Mouse (Mus musculus) hindbrain, embryonic 15.5 days (tissue): Measurements from ENCODE around the gene Cdc42ep1. TPM values are rescaled to one million over a fixed set of nuclear protein-coding genes. Genes with fewer than 3 reads are reported as not detected.

Source experiments
- ATAC-seq: fragments of 200-750 bp; cut with Nextera tagmentation; 2 replicates; pipeline ENCODE4 v1.8.0; 2017; ENCODE audit warnings: low read depth, moderate number of reproducible peaks, moderate TSS enrichment; ENCODE audit not compliant: low FRiP score
- H3K27ac ChIP-seq: fragments of 300-500 bp; sonication (generic); replicated peaks from 2 replicates; pipeline ENCODE4 v1.5.1; 2015; ENCODE audit warnings: mild to moderate bottlenecking, inconsistent platforms
- H3K27me3 ChIP-seq: fragments of 300-500 bp; sonication (generic); 2 replicates; pipeline ENCODE4 v1.6.1; 2015; ENCODE audit warnings: control low read depth, inconsistent platforms
- H3K36me3 ChIP-seq: fragments of 300-500 bp; sonication (generic); 2 replicates; pipeline ENCODE4 v1.6.1; 2015; ENCODE audit warnings: control low read depth, inconsistent platforms
- H3K4me1 ChIP-seq: fragments of 300-500 bp; sonication (generic); replicated peaks from 2 replicates; pipeline ENCODE4 v1.6.1; 2015; ENCODE audit warnings: control low read depth, inconsistent platforms
- H3K4me2 ChIP-seq: fragments of 300-500 bp; sonication (generic); 2 replicates; pipeline ENCODE4 v1.6.1; 2015; ENCODE audit warnings: moderate library complexity, mild to moderate bottlenecking, inconsistent platforms
- H3K4me3 ChIP-seq: fragments of 300-500 bp; sonication (generic); 2 replicates; pipeline ENCODE4 v1.5.1; 2015; ENCODE audit warnings: mild to moderate bottlenecking, inconsistent platforms
- H3K9ac ChIP-seq: fragments of 300-500 bp; sonication (generic); 2 replicates; pipeline ENCODE4 v1.6.1; 2015; ENCODE audit warnings: inconsistent platforms
- H3K9me3 ChIP-seq: fragments of 300-500 bp; sonication (generic); 2 replicates; pipeline ENCODE4 v1.6.1; 2016; ENCODE audit warnings: control low read depth, inconsistent platforms
- WGBS: fragments of 180-500 bp; shearing (Covaris S2); methylation state at CpG from one replicate; pipeline ENCODE4 v1.1.7; 2015; 5-methylcytosine and 5-hydroxymethylcytosine counted together
- polyA plus RNA-seq: library from polyadenylated mRNA; unstranded; fragments of >200 nt; fragmentation: Nextera tagmentation; extraction: Ambion mirVana; gene quantifications from 2 replicates; pipeline ENCODE4 v1.2.1, GENCODE M21; 2015

Cdc42ep1 gene
- polyA plus RNA-seq, 1 experiment from 2014 or later, result 15.5 TPM

DNA sequence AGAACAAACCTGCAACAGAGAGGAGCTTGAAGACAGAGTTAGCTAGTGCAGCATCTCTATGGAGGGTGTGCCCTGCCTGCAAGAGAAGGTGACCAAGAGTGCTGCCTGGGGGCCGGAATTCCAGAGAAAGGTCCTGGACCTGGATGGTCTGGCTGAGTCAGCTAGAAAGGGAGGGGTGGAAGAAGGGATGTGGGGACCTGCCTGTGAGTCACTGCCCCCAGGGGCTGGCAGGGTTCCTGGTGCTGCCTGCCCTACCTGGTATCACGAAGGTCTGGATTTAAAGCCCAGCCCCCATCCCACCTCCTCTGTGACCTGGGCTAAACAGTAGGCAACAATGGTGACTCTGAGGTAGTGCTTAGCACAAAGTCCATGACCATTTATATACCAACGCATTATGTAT is 35.3 kb upstream of the Cdc42ep1 start:
- H3K9ac ChIP-seq, result no peak overlapping the region
- 86% methylated on average over 3 of the region's 3 CpGs for WGBS
- no peak overlapping the region for H3K27ac ChIP-seq

DNA sequence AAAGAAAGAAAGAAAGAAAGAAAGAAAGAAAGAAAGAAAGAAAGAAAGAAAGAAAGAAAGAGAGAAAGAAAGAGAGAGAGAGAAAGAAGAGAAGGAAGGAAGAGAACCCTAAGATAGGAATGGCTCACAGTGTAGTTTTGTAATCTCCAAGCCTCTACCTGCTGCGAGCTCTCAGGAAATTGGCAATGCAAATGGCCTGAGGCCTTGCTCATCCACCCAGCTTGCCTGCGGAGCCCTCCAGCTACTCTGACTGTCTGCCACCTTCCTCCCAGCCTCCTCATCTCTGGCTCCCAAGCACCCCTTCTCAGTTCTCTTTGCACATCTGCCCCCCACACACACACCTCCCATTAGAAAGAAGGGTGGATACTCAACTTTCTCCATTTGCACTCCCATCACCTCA is 33.4 kb upstream of the Cdc42ep1 start:
- Histone ChIP-seq H3K4me1 (no peaks in the 10 kb centered on the region), H3K9me3 (no peaks in the 10 kb centered on the region), H3K27ac (no peak overlapping the region), H3K36me3 (no peaks in the 10 kb centered on the region), H3K9ac (no peak overlapping the region), H3K4me2 (no peak overlapping the region), H3K27me3 (peaks cover 5% of the 10 kb centered on the region; the same call in 1 of the 2 replicates), H3K4me3 (no peak overlapping the region)
- WGBS, result 95% methylated on average over 2 of the region's 2 CpGs
- ATAC-seq, result no peak

More for the DNA sequence above, 35.3 kb upstream of the Cdc42ep1 start:
- no peaks in the 10 kb centered on the region for H3K36me3 ChIP-seq
- H3K4me3 ChIP-seq, result no peak overlapping the region
- no peak for ATAC-seq
- H3K4me1 ChIP-seq, result peaks cover 15% of the 10 kb centered on the region
- peaks cover 13% of the 10 kb centered on the region; the same call in 1 of the 2 replicates for H3K27me3 ChIP-seq
- H3K4me2 ChIP-seq, result no peak overlapping the region
- no peaks in the 10 kb centered on the region for H3K9me3 ChIP-seq

DNA sequence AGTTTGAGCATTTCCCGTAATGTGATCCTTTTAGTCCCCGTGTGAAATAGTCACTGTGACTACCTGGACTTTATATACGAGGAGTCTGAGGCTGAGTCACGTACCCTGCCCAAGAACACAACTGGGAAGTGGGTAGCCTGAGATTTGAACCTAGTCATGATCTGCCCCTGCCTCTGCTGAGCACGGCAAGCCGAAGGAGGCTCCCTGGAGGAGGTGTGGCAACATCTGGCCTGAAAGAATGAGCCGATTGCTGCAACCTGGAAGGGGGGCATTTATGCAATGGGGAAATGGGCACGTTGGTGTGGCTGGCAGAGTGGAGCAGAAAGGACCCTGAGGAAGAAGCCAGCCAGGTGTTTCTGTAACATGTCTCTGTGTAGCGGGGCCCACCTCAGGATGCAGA is 32.7 kb upstream of the Cdc42ep1 start:
- Histone ChIP-seq H3K27ac (no peak overlapping the region), H3K36me3 (no peaks in the 10 kb centered on the region), H3K4me3 (no peak overlapping the region), H3K27me3 (peaks cover 5% of the 10 kb centered on the region; the same call in 1 of the 2 replicates), H3K4me1 (no peaks in the 10 kb centered on the region), H3K9ac (no peak overlapping the region), H3K4me2 (no peak overlapping the region), H3K9me3 (no peaks in the 10 kb centered on the region)
- 65% methylated on average over 9 of the region's 9 CpGs for WGBS
- ATAC-seq, result no peak

GRCm38 (mm10) chr15:78810146-78810545 is 32.3 kb upstream of the Cdc42ep1 start:
- peaks cover 1% of the 10 kb centered on the region; the same call in 1 of the 2 replicates for H3K27me3 ChIP-seq
- H3K4me2 ChIP-seq, result no peak overlapping the region
- no peak overlapping the region for H3K4me3 ChIP-seq
- H3K36me3 ChIP-seq, result no peaks in the 10 kb centered on the region
- no peaks in the 10 kb centered on the region for H3K4me1 ChIP-seq
- 0 out of 2 replicates have a peak, but pooled peaks have one; percentile 42 for ATAC-seq
- H3K9me3 ChIP-seq, result no peaks in the 10 kb centered on the region
- H3K27ac ChIP-seq, result no peak overlapping the region
- H3K9ac ChIP-seq, result no peak overlapping the region
- 71% methylated on average over 9 of the region's 9 CpGs for WGBS

DNA sequence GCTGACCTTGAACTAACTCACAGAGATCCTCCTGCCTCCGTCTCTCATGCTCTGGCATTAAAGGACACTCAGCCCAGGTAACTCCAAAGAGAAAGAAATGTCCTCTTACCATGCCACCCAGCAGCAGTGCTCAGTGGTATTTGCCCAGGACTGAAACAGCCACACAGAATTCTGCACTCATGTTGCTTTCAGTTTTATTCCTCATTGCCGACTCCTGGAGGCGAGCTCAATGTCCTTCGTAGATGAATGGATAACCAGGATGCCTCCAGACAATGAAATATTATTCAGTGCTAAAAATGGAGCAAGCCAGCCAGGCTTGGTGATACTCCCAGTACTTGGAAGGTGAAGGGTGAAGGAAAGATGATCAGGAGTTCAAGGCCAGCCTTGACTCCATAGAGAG is 28.8 kb upstream of the Cdc42ep1 start:
- no peaks in the 10 kb centered on the region for H3K9me3 ChIP-seq
- H3K4me3 ChIP-seq, result no peak overlapping the region
- no peaks in the 10 kb centered on the region for H3K27me3 ChIP-seq
- no peak for ATAC-seq
- no peak overlapping the region for H3K9ac ChIP-seq
- H3K4me1 ChIP-seq, result no peaks in the 10 kb centered on the region
- WGBS, result 87% methylated on average over 4 of the region's 4 CpGs
- H3K4me2 ChIP-seq, result no peak overlapping the region
- no peak overlapping the region for H3K27ac ChIP-seq
- no peaks in the 10 kb centered on the region for H3K36me3 ChIP-seq

DNA sequence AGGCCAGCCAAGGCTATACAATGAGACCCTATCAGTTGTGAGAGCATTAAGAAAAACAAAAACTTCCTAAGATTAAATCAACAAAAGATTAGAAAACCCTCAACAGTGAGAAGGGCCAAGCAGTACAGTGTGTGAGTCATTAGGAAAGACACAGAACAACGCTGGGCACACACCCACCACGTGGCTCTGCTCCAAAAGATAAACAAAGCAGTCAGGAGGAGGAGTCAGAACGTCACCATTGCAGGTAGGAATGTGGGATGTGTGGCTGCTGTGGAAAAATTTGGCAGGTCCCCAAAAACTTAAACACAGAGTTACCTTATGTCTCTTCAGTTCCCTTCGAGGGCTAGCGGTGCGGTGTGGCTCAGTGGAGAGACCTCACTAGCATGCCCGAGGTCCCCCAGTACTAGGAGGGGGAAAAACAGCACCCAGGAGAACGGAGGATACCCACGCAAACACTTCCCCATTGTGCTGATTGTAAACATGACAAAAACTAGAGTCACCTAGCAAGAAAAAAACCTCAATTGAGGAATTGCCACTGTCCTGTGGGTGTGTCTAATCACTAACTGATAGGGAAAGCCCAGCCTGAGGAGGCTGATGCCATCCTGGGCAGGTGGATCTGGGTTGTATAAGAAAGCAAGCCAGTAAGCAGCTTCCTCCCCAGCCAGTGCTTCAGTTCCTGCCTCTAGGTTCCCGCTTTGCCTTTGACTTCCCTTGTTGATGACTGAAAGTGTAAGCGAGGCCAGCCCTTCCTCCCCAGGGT is 26.9 kb upstream of the Cdc42ep1 start:
- Histone ChIP-seq H3K4me1 (no peaks in the 10 kb centered on the region), H3K9me3 (no peaks in the 10 kb centered on the region), H3K36me3 (no peaks in the 10 kb centered on the region), H3K27me3 (no peaks in the 10 kb centered on the region), H3K9ac (no peak overlapping the region), H3K4me3 (no peak overlapping the region), H3K4me2 (no peak overlapping the region), H3K27ac (no peak overlapping the region)
- ATAC-seq, result no peak
- WGBS, result 60% methylated on average over 11 of the region's 11 CpGs

GRCm38 (mm10) chr15:78816074-78816391 is 26.4 kb upstream of the Cdc42ep1 start:
- Histone ChIP-seq H3K9me3 (no peaks in the 10 kb centered on the region), H3K36me3 (no peaks in the 10 kb centered on the region), H3K27me3 (no peaks in the 10 kb centered on the region), H3K27ac (no peak overlapping the region), H3K9ac (no peak overlapping the region), H3K4me2 (no peak overlapping the region), H3K4me1 (no peaks in the 10 kb centered on the region), H3K4me3 (no peak overlapping the region)
- no peak for ATAC-seq
- 71% methylated on average over 6 of the region's 6 CpGs for WGBS

DNA sequence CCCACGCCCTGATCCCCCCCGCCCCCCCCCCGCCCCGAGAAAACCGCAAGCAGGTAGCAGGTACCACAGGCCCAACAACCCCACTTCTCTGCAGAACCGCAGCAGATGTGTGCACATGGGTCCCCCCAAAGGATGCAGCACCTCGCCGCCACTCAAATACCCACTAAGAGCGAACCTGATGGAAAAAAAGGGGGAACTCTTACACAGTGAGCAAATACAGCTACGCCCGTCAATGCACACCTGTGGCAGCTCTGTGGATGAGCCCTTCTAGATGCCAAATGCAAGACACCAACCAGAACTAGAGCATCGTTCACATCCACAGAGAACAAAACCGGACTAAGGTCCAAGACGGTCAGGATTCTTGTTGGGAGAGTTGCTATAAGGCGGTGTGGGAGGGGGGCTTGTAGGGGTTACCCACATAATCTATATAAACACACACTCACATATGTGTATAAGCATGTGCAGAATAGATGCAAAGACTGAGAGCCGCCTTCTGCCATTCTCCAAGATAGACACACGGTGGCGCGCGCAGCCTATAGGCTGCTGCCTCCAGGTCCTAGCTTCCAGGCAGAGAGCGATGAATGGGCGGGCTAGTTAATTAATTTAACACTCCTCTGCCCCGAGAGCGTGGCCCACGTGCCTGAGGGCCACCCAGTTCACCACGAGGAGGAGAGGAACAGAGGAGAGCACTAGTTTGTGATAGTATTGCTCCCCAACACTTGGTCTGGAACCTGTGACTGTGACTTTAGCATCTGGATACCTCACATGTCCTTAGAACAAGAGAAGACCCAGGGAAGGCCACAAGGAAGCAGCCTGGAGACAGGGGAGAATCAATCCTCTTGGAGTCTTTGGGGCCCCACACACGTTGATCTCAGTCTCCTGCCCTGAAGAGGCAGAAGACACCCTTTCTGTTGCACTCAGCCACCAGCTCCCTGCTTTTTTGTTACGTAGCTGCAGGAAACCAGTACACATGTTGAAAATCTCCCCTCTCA is 15.9 kb upstream of the Cdc42ep1 start:
- 29% methylated on average over 28 of the region's 28 CpGs for WGBS

GRCm38 (mm10) chr15:78828315-78828714 is 14.1 kb upstream of the Cdc42ep1 start:
- H3K9ac ChIP-seq, result no peak overlapping the region
- no peaks in the 10 kb centered on the region for H3K36me3 ChIP-seq
- ATAC-seq, result no peak
- no peak overlapping the region for H3K4me2 ChIP-seq
- no peaks in the 10 kb centered on the region for H3K9me3 ChIP-seq
- H3K27ac ChIP-seq, result no peak overlapping the region
- H3K4me3 ChIP-seq, result no peak overlapping the region
- H3K27me3 ChIP-seq, result no peaks in the 10 kb centered on the region
- H3K4me1 ChIP-seq, result peaks cover 22% of the 10 kb centered on the region
- 16% methylated on average over 5 of the region's 5 CpGs for WGBS

More for the DNA sequence above, 15.9 kb upstream of the Cdc42ep1 start:
- Histone ChIP-seq H3K9me3 (no peaks in the 10 kb centered on the region), H3K27me3 (no peaks in the 10 kb centered on the region), H3K9ac (no peak overlapping the region), H3K36me3 (no peaks in the 10 kb centered on the region), H3K4me2 (no peak overlapping the region), H3K27ac (no peak overlapping the region), H3K4me1 (peaks cover 10% of the 10 kb centered on the region), H3K4me3 (no peak overlapping the region)
- ATAC-seq, result peak; percentile 86

GRCm38 (mm10) chr15:78829636-78830035 is 12.8 kb upstream of the Cdc42ep1 start:
- Histone ChIP-seq H3K4me3 (no peak overlapping the region), H3K27me3 (no peaks in the 10 kb centered on the region), H3K4me1 (peaks cover 32% of the 10 kb centered on the region), H3K9me3 (no peaks in the 10 kb centered on the region), H3K4me2 (no peak overlapping the region), H3K27ac (no peak overlapping the region), H3K36me3 (no peaks in the 10 kb centered on the region), H3K9ac (no peak overlapping the region)
- no peak for ATAC-seq
- 95% methylated on average over 1 of the region's 1 CpGs for WGBS

GRCm38 (mm10) chr15:78830742-78831719 is 11.4 kb upstream of the Cdc42ep1 start:
- ATAC-seq, result no peak

More at GRCm38 (mm10) chr15:78830742-78831719, 11.4 kb upstream of the Cdc42ep1 start:
- no peaks in the 10 kb centered on the region for H3K27me3 ChIP-seq
- no peaks in the 10 kb centered on the region for H3K9me3 ChIP-seq
- no peaks in the 10 kb centered on the region for H3K36me3 ChIP-seq
- WGBS, result 70% methylated on average over 10 of the region's 10 CpGs
- no peak overlapping the region for H3K9ac ChIP-seq
- no peak overlapping the region for H3K4me3 ChIP-seq
- peaks cover 45% of the 10 kb centered on the region for H3K4me1 ChIP-seq
- H3K27ac ChIP-seq, result no peak overlapping the region
- no peak overlapping the region for H3K4me2 ChIP-seq
